Mouse (Mus musculus): Measurements from ENCODE around the gene Cdh11.
"Not testable (repeated sequence)": the region's sequence is repeated elsewhere in the genome, so short reads cannot be mapped to it uniquely, and the experiment has no call there.

Gene Cdh11

DNA sequence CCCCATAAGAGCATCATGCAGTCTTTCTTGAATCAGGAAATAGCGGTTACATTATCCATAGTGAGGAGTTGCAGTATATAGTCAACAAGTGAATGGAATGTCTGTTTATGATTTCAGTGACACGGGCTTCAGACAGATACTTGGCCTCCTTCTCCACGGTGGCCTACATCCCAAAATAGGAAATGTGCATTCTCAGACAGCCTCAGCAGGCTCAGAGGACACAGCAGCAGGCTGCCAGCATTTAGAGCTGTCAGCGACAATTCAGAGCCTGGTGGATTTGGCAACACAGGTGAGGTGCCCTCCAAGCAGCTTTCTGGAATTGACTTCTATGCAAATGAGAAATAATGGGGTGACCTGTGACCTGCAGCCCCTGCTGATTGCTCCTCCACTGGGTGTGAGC, 69.5 kb downstream of the Cdh11 start:
- no peak for DNase-seq (ENCODE audit: low spot score in 2 of 2)

- no peak for DNase-seq (ENCODE audit: low spot score in 2 of 2)
These were observed 78.1 kb downstream of the Cdh11 start for GRCm38 (mm10) chr8:102707305-102707704.

DNA sequence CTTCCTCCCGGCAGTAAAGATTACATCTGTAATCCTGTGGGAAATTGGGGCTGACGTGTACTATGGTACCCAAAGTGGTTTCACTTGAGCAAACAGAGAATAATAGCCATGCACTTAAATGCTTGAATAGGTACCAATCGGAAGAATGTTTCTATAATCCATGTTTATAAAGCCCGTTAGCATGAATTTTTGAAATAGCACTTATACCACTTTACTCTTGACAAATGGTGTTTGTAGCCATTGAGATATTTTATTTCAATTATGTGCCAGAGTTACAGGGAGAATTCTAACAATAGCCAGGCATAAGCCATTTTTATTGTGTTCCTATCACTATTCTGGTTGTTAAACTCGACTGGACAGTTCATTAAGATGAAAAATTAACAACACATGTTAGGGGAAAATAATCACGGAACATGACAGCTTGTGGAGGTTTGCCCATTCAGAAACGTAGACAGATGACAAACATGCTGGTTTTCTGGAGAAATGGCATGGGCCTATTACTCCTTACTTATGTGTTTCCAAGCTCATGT, 80.0 kb downstream of the Cdh11 start:
- no peak for DNase-seq (ENCODE audit: low spot score in 2 of 2)

DNA sequence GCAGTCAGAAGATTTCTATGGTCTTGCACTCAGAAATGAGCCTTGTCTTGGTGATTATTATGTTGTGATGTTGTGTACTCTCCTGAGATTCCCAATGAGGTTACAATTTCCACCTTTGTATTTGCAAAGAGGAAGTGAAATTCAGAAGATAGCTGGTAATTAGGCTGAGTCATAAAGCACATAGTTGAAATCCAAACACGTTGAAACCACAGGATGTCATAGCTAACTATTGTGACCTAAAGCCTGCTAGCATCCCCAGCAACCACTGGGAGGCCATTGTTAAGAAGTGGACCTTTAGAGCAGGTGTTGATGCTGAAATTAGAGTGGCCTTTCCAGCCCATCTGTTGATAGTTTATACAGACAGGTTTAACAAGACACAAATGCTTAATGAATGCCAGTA, 85.2 kb downstream of the Cdh11 start:
- DNase-seq (ENCODE audit: low spot score in 2 of 2), result no peak

DNA sequence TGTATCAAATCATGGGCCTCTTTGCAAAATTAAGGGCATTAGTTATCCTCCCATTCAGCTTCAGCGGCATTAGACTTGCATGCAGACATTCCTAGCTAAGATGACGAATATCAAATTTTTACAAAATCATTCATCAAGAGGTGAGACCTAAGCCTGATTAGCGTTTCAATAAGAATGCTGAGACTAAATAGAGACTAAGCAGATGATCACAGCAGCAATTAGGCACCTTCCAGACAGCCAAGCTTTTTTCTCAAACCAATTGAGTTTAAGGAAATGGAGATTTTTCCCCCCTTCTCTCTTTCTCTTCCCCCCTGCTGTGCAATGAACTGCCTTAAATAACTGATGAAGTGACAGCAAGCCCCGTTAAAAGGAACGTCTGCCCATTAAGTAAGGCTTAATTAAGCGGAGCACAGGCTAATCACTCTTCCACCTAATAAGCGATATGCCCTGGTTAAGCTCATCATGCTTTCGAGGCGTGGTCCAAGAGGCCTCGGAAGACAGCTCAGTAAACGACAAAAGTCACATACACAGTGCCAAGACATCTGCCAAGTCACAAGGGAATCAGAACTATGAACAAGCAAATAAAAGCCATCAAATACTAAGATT, 87.1 kb downstream of the Cdh11 start:
- DNase-seq (ENCODE audit: low spot score in 2 of 2), result no peak

GRCm38 (mm10) chr8:102693465-102693864, 92.0 kb downstream of the Cdh11 start:
- no peak for DNase-seq (ENCODE audit: low spot score in 2 of 2)

- DNase-seq (ENCODE audit: low spot score in 2 of 2), result not testable (repeated sequence)
These were observed 100.0 kb downstream of the Cdh11 start for GRCm38 (mm10) chr8:102685491-102685890.

GRCm38 (mm10) chr8:102685023-102685422, 100.4 kb downstream of the Cdh11 start:
- no peak for DNase-seq (ENCODE audit: low spot score in 2 of 2)

DNA sequence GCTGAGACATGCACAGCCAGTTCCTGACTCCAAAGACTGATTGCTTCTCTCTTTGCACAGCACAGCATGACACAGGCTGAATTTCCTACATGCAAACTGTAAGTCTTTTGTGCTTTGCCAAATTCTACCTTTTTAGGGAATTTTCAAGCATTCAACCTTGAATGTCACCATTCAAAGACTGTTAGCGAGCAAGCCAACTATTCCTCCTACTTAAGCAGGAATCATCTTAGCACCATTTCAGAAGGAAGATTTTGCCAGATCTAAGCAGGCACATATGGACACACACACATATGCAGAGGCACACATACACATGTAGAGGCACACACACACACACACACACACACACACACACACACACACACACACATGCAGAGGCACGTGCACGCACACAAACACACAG, 108.3 kb downstream of the Cdh11 start:
- DNase-seq (ENCODE audit: low spot score in 2 of 2), result no peak

DNA sequence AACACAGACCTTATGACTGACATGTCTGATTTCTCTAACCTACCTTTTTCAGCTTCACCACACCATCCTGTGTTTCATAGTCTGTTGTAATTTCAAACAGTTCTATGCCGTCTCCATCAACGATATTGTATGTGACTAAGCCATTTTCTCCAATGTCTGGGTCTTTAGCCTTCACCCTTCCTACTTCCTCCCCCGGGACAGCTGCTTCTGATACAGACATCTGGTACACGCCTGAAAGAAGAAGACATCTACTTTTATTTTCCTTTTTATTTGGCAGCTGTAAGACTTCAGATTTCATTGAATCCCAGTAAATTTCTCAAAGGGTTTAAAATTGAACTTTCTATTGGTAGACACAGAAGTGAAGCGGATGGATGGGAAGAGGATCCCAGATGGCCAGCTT, 120.9 kb downstream of the Cdh11 start:
- DNase-seq (ENCODE audit: low spot score in 2 of 2), result not testable (repeated sequence)

GRCm38 (mm10) chr8:102656529-102656928, 128.9 kb downstream of the Cdh11 start:
- no peak for DNase-seq (ENCODE audit: low spot score in 2 of 2)

DNA sequence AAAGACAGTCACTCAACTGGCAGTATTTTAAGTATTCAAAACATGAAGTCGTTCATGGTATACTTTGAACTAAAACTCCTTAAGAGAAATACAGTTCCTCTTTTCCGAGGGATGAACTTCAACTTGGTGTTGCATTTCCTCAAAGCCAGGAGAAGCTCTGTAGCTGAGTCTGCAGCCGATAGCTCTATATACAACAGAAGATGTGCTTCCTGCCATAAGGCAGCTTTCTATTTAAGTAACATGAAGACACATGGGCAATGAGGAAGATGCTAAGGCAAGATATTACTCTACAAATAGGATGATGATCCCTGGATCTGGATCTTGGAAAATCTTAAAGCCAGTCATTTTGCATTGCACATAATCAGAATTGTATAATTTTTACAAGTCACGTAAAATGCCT, 133.5 kb downstream of the Cdh11 start:
- no peak for DNase-seq (ENCODE audit: low spot score in 2 of 2)

DNA sequence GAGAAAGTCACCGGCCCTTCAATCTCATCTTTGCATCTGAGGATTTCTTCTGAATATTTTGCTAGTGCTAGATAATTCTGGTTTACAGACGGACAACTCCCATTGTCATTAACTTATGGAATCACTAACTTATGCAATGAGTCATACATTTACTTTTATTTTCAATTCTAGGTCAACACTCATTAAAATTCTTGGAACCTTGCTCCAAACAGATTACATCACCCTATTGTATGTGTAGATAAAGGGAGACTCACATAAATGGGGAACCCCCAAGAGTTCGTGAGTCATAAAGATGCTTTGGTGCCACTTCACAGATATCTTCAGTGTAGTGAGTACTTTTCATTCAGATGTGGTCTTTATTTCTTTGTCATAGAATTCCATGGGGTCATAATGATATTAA, 158.3 kb downstream of the Cdh11 start:
- no peak for DNase-seq (ENCODE audit: low spot score in 2 of 2)

- DNase-seq (ENCODE audit: low spot score in 2 of 2), result no peak
These were observed 173.3 kb downstream of the Cdh11 start for GRCm38 (mm10) chr8:102612146-102612545.

DNA sequence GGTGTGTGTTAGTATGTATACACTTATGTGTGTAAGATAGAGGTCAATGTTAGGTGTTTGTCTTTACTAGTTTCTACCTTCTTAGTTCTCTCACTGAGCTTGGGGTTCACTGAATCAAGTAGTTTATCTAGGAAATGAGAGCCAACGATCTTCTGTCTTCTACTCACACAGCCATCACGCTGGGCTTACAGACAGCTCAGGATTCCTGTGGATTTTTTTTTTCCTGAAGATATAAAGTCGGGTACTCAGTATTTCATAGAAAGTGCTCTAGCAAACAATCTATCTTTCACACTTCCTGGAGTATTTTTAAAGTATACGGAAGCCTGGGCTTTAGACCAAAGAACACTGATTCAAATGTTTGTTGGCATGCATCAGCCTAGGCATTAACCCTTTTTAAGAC, 184.1 kb downstream of the Cdh11 start:
- DNase-seq (ENCODE audit: low spot score in 2 of 2), result no peak

DNA sequence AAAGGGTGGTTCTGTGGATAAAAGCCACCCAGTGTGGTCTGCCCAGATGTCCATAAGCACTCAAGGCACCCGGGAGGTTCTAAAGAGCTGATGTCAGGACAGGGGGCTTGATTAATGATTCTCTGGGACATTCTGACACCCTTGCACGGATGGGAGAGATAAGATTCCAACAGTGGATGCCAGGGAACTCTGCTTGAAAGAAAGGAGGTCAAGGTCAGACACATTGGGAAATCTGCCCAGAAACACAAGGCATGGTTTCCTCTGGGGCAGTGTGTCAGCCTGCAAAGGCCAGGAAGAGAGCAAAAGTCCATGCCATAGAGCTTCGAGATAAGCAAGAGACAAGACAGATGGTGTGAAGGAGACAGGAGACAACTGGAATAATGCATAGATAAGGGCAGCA, 188.9 kb downstream of the Cdh11 start:
- DNase-seq (ENCODE audit: low spot score in 2 of 2), result no peak

DNA sequence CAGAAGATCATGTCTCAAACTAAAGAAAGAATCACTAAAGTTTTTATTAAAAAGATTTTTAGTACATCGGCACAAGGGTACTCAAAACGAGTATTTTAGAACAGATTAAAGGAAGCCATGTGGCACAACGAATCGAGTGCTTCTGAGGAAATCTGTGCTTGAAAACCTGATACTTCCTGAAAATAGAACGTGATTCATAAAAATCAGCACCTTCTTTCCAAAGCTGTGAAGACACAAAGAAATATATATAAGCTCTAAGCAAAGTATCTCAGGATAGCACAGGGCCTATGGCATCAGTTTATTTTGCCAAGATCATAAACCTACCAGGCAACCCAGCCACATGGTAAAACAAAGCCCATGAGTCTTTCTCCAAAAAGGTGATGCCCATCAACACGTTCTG, 191.5 kb downstream of the Cdh11 start:
- DNase-seq (ENCODE audit: low spot score in 2 of 2), result no peak
